Mouse (Mus musculus): ENCODE measurements at regions not wholly inside any gene's neighbourhood (a gene's known extent, or its start where the extent isn't known, plus 50 kb on each side); places are given as distances from the start of the nearest gene placed in this dataset.

DNA sequence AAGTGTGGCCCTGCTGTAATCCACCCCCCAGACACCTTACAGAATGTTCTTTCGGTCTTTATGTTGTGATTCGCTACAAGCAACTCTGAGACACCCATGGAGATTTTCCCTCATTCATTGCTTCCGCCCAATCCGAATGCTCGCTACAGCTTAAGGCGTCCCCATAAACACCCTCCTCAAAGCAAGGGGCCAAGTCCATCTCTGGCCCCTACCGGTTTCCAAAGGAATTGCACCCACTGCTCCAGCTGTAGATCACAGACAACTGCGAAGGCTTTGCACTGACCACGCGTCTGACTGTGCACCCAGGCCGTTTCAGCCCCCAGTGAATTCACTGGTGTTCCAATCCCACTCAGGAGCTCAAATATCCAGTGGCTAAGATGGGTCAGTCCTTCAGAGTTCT lies 160.6 kb downstream of the Rpap3 start:
- no peak overlapping the region for H3K4me3 ChIP-seq (replicated peaks; ENCODE audit: low read length)
- DNase-seq (ENCODE audit: low spot score), result no peak
- no peak overlapping the region for H3K27ac ChIP-seq
- WGBS, result 89% methylated on average over 11 of the region's 11 CpGs
- ATAC-seq (ENCODE audit: low FRiP score), result no peak
- no peak overlapping the region for H3K4me2 ChIP-seq (replicated peaks)
- H3K36me3 ChIP-seq (replicated peaks; ENCODE audit: control insufficient read depth, insufficient read depth), result no peaks in the 10 kb centered on the region
- H3K9me3 ChIP-seq (ENCODE audit: control insufficient read depth, low read length), result peaks cover 6% of the 10 kb centered on the region; the same call in 1 of the 2 replicates
- H3K27me3 ChIP-seq (ENCODE audit: control insufficient read depth, insufficient read depth, low read length), result no peaks in the 10 kb centered on the region
- 0 out of 2 replicates have a peak, but pooled peaks cover 3% of the 10 kb centered on the region for H3K4me1 ChIP-seq (replicated peaks; ENCODE audit: control insufficient read depth, insufficient read depth, low read length)
- no peak overlapping the region for H3K9ac ChIP-seq

DNA sequence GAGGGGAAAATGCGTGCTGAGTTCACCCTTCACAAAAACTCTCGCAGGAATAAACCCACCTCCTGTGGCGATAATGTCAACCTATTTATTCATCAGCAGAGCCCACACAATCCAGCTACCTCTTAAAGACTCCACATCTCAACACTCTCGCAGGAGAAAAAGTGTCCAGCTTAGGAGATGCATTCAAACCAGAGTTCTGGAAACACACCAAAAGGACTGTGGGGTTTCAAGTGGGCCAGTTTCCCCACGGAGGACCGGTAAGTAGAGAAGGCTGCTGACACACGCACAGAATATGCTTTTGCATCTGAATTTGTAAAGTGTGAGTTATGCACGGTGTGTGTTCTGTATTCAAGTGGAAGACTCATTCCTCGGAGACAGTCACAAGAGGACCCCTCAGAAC lies 164.0 kb downstream of the Rpap3 start:
- DNase-seq (ENCODE audit: low spot score) (no peak), ATAC-seq (ENCODE audit: low FRiP score) (no peak)
- Histone ChIP-seq H3K4me1 (replicated peaks; ENCODE audit: control insufficient read depth, insufficient read depth, low read length) (0 out of 2 replicates have a peak, but pooled peaks cover 3% of the 10 kb centered on the region), H3K4me3 (replicated peaks; ENCODE audit: low read length) (no peak overlapping the region), H3K27ac (no peak overlapping the region), H3K9me3 (ENCODE audit: control insufficient read depth, low read length) (no peaks in the 10 kb centered on the region), H3K4me2 (replicated peaks) (no peak overlapping the region), H3K27me3 (ENCODE audit: control insufficient read depth, insufficient read depth, low read length) (no peaks in the 10 kb centered on the region), H3K36me3 (replicated peaks; ENCODE audit: control insufficient read depth, insufficient read depth) (no peaks in the 10 kb centered on the region), H3K9ac (no peak overlapping the region)
- WGBS, result 64% methylated on average over 9 of the region's 9 CpGs

DNA sequence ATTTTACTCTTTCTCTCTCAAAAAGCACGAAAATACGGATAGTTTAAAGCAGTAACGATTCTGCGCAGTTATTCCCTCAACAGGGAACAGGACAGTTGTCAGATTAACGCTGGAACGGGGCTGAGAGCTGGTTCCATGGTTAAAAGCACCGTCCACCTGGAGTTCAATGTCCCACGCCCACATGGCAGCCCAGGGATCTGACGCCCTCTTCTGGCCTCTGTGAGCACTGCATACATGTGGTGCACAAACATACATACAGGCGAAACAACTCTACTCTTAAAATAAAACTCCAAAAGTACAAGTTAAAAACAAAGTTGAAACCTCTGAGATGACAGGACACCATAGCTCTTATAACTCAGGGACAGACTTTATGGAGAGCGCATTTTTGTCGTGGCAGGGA lies 169.5 kb downstream of the Rpap3 start:
- no peak overlapping the region for H3K9ac ChIP-seq
- ATAC-seq (ENCODE audit: low FRiP score) (no peak), DNase-seq (ENCODE audit: low spot score) (no peak)
- H3K4me2 ChIP-seq (replicated peaks), result no peak overlapping the region
- H3K4me3 ChIP-seq (replicated peaks; ENCODE audit: low read length), result no peak overlapping the region
- H3K36me3 ChIP-seq (replicated peaks; ENCODE audit: control insufficient read depth, insufficient read depth), result no peaks in the 10 kb centered on the region
- H3K27ac ChIP-seq, result no peak overlapping the region
- no peaks in the 10 kb centered on the region for H3K9me3 ChIP-seq (ENCODE audit: control insufficient read depth, low read length)
- no peaks in the 10 kb centered on the region for H3K27me3 ChIP-seq (ENCODE audit: control insufficient read depth, insufficient read depth, low read length)
- 89% methylated on average over 12 of the region's 12 CpGs for WGBS
- peaks cover 7% of the 10 kb centered on the region for H3K4me1 ChIP-seq (replicated peaks; ENCODE audit: control insufficient read depth, insufficient read depth, low read length)

DNA sequence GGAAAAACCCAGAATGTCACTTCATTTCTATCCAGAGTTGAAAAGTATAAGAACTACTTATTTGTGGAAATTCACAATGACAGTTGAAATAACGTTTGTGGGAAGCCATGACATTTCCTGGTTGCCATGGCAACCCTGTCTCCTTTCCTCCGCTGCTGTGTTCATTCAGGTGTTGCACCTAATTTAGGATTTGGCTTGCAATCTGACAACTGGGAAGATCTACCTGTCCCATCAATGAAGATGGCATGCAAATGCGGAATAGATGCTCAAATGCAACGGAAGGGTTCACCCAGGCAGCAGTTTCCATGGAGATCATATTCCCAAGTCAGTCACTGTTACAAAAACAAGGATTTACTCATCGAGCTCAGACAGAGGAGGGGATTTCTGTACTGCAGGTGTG lies 170.7 kb downstream of the Rpap3 start:
- DNase-seq (ENCODE audit: low spot score) (peak; percentile 64), ATAC-seq (ENCODE audit: low FRiP score) (no peak)
- Histone ChIP-seq H3K36me3 (replicated peaks; ENCODE audit: control insufficient read depth, insufficient read depth) (no peaks in the 10 kb centered on the region), H3K9me3 (ENCODE audit: control insufficient read depth, low read length) (no peaks in the 10 kb centered on the region), H3K27ac (peak overlapping the region; percentile 73), H3K9ac (no peak overlapping the region), H3K4me3 (replicated peaks; ENCODE audit: low read length) (no peak overlapping the region), H3K4me1 (replicated peaks; ENCODE audit: control insufficient read depth, insufficient read depth, low read length) (peaks cover 7% of the 10 kb centered on the region), H3K27me3 (ENCODE audit: control insufficient read depth, insufficient read depth, low read length) (no peaks in the 10 kb centered on the region), H3K4me2 (replicated peaks) (no peak overlapping the region)
- WGBS, result 49% methylated on average over 5 of the region's 5 CpGs

DNA sequence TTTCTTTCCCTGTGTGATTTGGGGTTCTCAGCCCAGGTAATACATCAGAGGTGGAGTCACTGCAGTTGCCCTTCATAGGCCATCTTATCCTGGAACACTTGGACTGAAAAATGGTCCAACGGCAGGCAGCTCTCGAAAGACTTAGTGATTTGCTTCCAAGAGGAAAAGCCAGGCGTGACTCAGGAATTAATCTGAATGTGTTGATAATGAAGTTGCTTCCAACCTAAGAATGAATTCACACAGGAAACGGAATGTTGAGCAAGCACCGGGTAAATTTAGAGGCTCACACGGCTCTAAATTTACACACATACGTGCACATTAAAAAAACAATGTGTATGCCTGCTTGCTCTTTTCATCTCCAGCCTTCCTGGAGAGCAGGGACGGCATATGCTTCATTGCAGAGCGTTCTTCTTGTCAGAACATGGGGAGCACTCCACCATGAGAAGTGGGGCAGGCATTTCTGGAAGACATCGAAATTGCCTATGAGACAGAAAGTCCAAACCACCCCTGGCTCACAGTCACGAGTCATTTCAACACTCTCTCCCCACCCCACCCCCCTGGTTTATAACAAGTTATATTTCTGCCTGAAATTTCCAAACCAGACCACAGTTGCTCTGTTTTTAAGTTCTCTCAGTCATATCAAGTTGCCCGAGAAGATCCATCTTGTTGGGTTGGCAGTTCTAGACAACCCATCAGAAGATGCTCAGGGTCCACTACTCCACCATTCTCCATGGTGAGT lies 171.9 kb downstream of the Rpap3 start:
- 82% methylated on average over 12 of the region's 12 CpGs for WGBS
- no peak for DNase-seq (ENCODE audit: low spot score)
- Histone ChIP-seq H3K4me2 (replicated peaks) (no peak overlapping the region), H3K4me3 (replicated peaks; ENCODE audit: low read length) (no peak overlapping the region), H3K27ac (no peak overlapping the region), H3K4me1 (replicated peaks; ENCODE audit: control insufficient read depth, insufficient read depth, low read length) (peaks cover 7% of the 10 kb centered on the region), H3K9ac (no peak overlapping the region), H3K36me3 (replicated peaks; ENCODE audit: control insufficient read depth, insufficient read depth) (no peaks in the 10 kb centered on the region), H3K9me3 (ENCODE audit: control insufficient read depth, low read length) (no peaks in the 10 kb centered on the region), H3K27me3 (ENCODE audit: control insufficient read depth, insufficient read depth, low read length) (no peaks in the 10 kb centered on the region)
- no peak for ATAC-seq (ENCODE audit: low FRiP score)

DNA sequence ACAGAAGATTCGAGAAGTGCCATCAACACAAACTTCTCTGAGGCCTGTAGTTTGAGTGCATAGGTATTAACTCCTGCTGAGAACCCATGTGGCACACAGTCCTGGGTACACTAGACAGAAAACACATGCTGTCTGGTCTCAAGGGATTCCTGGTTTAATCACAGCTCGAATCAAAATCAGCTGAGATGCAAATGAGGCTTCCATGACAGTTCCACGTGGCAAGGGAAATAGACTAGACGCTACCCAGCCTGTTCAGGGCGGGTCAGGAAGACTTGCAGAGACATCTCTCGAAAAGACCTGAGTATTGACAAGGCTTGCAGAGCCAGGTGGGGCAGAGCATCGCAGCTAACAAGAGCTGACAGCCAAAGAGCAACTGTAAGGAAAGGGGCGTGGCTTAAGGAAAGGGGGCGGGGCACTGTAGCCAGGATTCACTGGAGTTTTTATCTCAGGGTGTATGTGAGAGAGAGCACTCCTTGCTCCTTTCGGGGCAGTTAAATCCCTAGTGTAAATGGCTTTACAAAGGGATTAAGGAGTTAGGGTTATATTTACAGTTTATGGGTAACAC lies 173.2 kb downstream of the Rpap3 start:
- Histone ChIP-seq H3K27me3 (ENCODE audit: control insufficient read depth, insufficient read depth, low read length) (no peaks in the 10 kb centered on the region), H3K27ac (no peak overlapping the region), H3K4me1 (replicated peaks; ENCODE audit: control insufficient read depth, insufficient read depth, low read length) (peaks cover 7% of the 10 kb centered on the region), H3K9ac (no peak overlapping the region), H3K4me2 (replicated peaks) (no peak overlapping the region), H3K36me3 (replicated peaks; ENCODE audit: control insufficient read depth, insufficient read depth) (no peaks in the 10 kb centered on the region), H3K4me3 (replicated peaks; ENCODE audit: low read length) (no peak overlapping the region), H3K9me3 (ENCODE audit: control insufficient read depth, low read length) (no peaks in the 10 kb centered on the region)
- WGBS, result 63% methylated on average over 10 of the region's 10 CpGs
- DNase-seq (ENCODE audit: low spot score) (no peak), ATAC-seq (ENCODE audit: low FRiP score) (no peak)

DNA sequence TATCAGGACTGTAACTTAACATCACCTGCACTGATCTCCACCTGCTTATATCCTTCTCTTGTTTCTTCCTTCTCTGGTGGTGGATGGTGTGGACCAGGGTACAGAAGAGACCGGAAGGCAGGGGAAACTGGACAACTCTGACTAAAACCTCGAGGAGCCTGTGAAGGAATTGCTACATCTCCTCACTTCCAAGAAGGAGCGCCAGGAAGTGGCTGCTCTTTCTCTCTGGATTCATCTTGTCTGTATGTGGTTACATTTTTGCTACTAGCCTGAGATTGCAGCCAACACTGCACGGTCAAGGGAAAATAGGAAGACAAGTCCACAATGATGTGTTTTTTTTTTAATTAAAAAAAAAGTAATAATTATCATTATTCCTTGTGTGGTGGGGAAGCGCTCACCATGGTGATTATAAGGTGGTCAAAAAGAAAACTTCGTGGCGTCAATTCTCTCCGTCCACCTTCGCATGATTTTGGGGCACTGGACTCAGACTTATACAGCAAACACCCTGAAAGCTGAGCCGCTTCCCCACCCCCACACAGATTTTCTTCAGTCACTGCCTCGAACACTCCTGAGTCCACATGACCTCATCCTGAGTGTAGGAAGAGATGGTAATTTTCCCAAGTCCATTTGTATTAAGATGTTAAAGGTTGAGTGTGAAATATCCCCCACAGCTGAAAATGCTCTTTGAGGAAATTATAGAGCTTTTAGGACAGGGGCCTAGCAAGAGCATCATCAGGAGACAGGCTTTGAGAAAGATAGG lies 177.2 kb downstream of the Rpap3 start:
- no peak for ATAC-seq (ENCODE audit: low FRiP score)
- Histone ChIP-seq H3K4me3 (replicated peaks; ENCODE audit: low read length) (no peak overlapping the region), H3K36me3 (replicated peaks; ENCODE audit: control insufficient read depth, insufficient read depth) (no peaks in the 10 kb centered on the region), H3K27me3 (ENCODE audit: control insufficient read depth, insufficient read depth, low read length) (no peaks in the 10 kb centered on the region), H3K27ac (no peak overlapping the region), H3K9ac (no peak overlapping the region), H3K4me1 (replicated peaks; ENCODE audit: control insufficient read depth, insufficient read depth, low read length) (no peaks in the 10 kb centered on the region), H3K9me3 (ENCODE audit: control insufficient read depth, low read length) (no peaks in the 10 kb centered on the region), H3K4me2 (replicated peaks) (no peak overlapping the region)
- no peak for DNase-seq (ENCODE audit: low spot score)
- 87% methylated on average over 11 of the region's 11 CpGs for WGBS

DNA sequence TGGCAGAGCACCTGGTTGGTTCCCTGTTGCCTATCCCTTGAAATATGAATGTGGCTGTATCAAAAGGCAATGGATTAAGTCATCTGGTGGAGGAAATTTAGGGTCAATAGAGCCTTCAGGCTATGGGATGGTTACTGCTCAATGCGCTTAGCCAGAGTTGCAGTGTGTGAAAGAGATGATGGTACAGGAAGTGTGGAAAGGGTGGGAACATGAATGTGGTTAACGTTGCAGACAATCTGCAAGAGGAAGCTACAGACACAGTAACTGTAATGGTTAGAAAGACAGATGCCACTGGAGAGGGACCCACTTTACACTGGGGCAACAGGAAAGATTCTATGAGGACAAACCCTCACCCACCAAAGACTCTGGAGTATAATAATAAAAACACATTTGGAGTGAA lies 185.2 kb downstream of the Rpap3 start:
- H3K4me2 ChIP-seq (replicated peaks), result no peak overlapping the region
- H3K9ac ChIP-seq, result no peak overlapping the region
- ATAC-seq (ENCODE audit: low FRiP score), result no peak
- WGBS, result 86% methylated on average over 2 of the region's 2 CpGs
- no peak overlapping the region for H3K27ac ChIP-seq
- no peaks in the 10 kb centered on the region for H3K4me1 ChIP-seq (replicated peaks; ENCODE audit: control insufficient read depth, insufficient read depth, low read length)
- no peak overlapping the region for H3K4me3 ChIP-seq (replicated peaks; ENCODE audit: low read length)
- no peaks in the 10 kb centered on the region for H3K27me3 ChIP-seq (ENCODE audit: control insufficient read depth, insufficient read depth, low read length)
- DNase-seq (ENCODE audit: low spot score), result no peak
- no peaks in the 10 kb centered on the region for H3K9me3 ChIP-seq (ENCODE audit: control insufficient read depth, low read length)
- no peaks in the 10 kb centered on the region for H3K36me3 ChIP-seq (replicated peaks; ENCODE audit: control insufficient read depth, insufficient read depth)

DNA sequence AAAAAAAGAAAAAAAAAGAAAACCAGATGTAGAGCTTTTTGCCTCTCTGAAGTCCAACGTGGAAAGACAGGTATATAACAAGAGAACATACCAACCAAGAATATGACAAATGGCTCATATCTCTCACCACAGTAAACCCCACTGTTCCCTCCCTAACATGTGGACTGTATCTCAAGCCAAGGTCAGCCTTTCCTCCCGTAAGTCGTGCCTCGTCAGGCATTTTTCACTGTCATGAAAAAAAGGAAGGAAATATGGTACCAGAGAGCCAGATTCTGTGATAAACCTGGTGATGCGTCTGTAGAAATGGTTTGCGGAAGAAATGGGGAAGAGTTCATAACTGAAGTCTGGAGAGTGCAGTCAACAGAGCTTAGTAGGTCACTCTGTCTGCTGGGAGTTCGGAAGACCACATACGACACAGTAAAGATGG lies 185.7 kb downstream of the Rpap3 start:
- Histone ChIP-seq H3K4me1 (replicated peaks; ENCODE audit: control insufficient read depth, insufficient read depth, low read length) (no peaks in the 10 kb centered on the region), H3K9ac (no peak overlapping the region), H3K27ac (no peak overlapping the region), H3K9me3 (ENCODE audit: control insufficient read depth, low read length) (no peaks in the 10 kb centered on the region), H3K4me2 (replicated peaks) (no peak overlapping the region), H3K36me3 (replicated peaks; ENCODE audit: control insufficient read depth, insufficient read depth) (no peaks in the 10 kb centered on the region), H3K27me3 (ENCODE audit: control insufficient read depth, insufficient read depth, low read length) (no peaks in the 10 kb centered on the region), H3K4me3 (replicated peaks; ENCODE audit: low read length) (no peak overlapping the region)
- 90% methylated on average over 8 of the region's 8 CpGs for WGBS
- DNase-seq (ENCODE audit: low spot score), result no peak
- ATAC-seq (ENCODE audit: low FRiP score), result no peak
